Mouse (Mus musculus) liver, embryonic 14.5 days (tissue): ENCODE data around the gene Dyrk3.

Experiments used
- CTCF ChIP-seq: IDR thresholded peaks from 2 replicates; pipeline ENCODE4 v1.5.1; 2016; ENCODE audit warnings: antibody characterized with exemption, low read depth, control low read depth
- EP300 ChIP-seq: IDR thresholded peaks from 2 replicates; pipeline ENCODE4 v1.6.1; 2016; ENCODE audit warnings: antibody characterized with exemption, low read depth

- no peak for TF ChIP-seq CTCF
- TF ChIP-seq EP300 = no peak
Measured at GRCm38 (mm10) chr1:131137111-131137510, 1.0 kb downstream of the Dyrk3 start.
